Mouse (Mus musculus): ENCODE measurements around the gene Vcp.

- no peak for TF ChIP-seq CTCF (conservative IDR thresholded peaks at IDR 0.05; ENCODE audit: low read length)
- no peak for TF ChIP-seq POU5F1 (IDR thresholded peaks at IDR 0.05; ENCODE audit: borderline replicate concordance, low read length)
Observed at GRCm38 (mm10) chr4:43045285-43045658, 45.0 kb upstream of the Vcp start.

Data from E14TG2a.4 (cell line).